Mouse (Mus musculus) adrenal gland, adult (tissue): ENCODE results near the gene Adam17.

Experiments used
- DNase-seq, 2 experiments: peaks; one replicate each; pipeline ENCODE4 v3.0.0; 2022 to 2023; ENCODE audit warnings: low spot score in 1 of 2; ENCODE audit not compliant: inconsistent age in 2 of 2

Adam17 gene

GRCm38 (mm10) chr12:21373100-21373819 is at the start of gene Adam17:
Gene Adam17, minus strand, starts transcription at chr12:21373632.
- DNase-seq: peak; percentile 98 to 99

- DNase-seq: peak; percentile 66 to 74
These were observed 45.2 kb upstream of the Adam17 start for GRCm38 (mm10) chr12:21418621-21419131.

GRCm38 (mm10) chr12:21418083-21418482 is 44.7 kb upstream of the Adam17 start:
- DNase-seq: no peak

GRCm38 (mm10) chr12:21417100-21418070 is 44.0 kb upstream of the Adam17 start, which contains the start of gene Ywhaq:
Gene Ywhaq, minus strand, starts transcription at chr12:21417637.
- DNase-seq: peak; percentile 98 to 99

GRCm38 (mm10) chr12:21416506-21416905 is 43.1 kb upstream of the Adam17 start:
- peak; percentile 49 to 74 for DNase-seq

- no peak for DNase-seq
These were observed 37.2 kb upstream of the Adam17 start for GRCm38 (mm10) chr12:21410620-21411019.

GRCm38 (mm10) chr12:21409651-21410050 is 36.2 kb upstream of the Adam17 start:
- DNase-seq: no peak

- DNase-seq: no peak
These were observed 35.4 kb upstream of the Adam17 start for GRCm38 (mm10) chr12:21408789-21409367.

- DNase-seq: no peak
These were observed 29.3 kb upstream of the Adam17 start for GRCm38 (mm10) chr12:21402771-21403170.

GRCm38 (mm10) chr12:21386201-21386600 is 12.8 kb upstream of the Adam17 start:
- no peak for DNase-seq

- peak in 1 of 2 experiments; percentile 57 for DNase-seq
These were observed 5.4 kb upstream of the Adam17 start for GRCm38 (mm10) chr12:21378765-21379346.

GRCm38 (mm10) chr12:21375376-21376157 is 2.1 kb upstream of the Adam17 start:
- no peak for DNase-seq

- DNase-seq: no peak
These were observed 516 bp upstream of the Adam17 start for GRCm38 (mm10) chr12:21373820-21374475.

- peak in 1 of 2 experiments; percentile 48 for DNase-seq
These were observed 3.3 kb downstream of the Adam17 start for GRCm38 (mm10) chr12:21370035-21370611.

GRCm38 (mm10) chr12:21369087-21369410 is 4.4 kb downstream of the Adam17 start:
- peak in 1 of 2 experiments; percentile 28 for DNase-seq

GRCm38 (mm10) chr12:21368376-21369086 is 4.9 kb downstream of the Adam17 start:
- DNase-seq: peak; percentile 59 to 70

GRCm38 (mm10) chr12:21364624-21365435 is 8.6 kb downstream of the Adam17 start:
- DNase-seq: peak in 1 of 2 experiments; percentile 29

- DNase-seq: no peak
These were observed 10.2 kb downstream of the Adam17 start for GRCm38 (mm10) chr12:21363195-21363594.
